Mouse (Mus musculus) midbrain, postnatal 0 days (tissue): Measurements from ENCODE around the gene Slc25a42. TPM values are rescaled to one million over a fixed set of nuclear protein-coding genes. Genes with fewer than 3 reads are reported as not detected.

Experiments used
- ATAC-seq: fragments of 200-750 bp; cut with Nextera tagmentation; 2 replicates; pipeline ENCODE4 v1.8.0; 2017; ENCODE audit warnings: moderate number of reproducible peaks, mild to moderate bottlenecking, moderate TSS enrichment, moderate library complexity; ENCODE audit not compliant: low FRiP score
- DNase-seq: peaks from one replicate; pipeline ENCODE4 v3.0.0-alpha.2; 2015; ENCODE audit warnings: low spot score
- H3K27ac ChIP-seq: fragments of 300-500 bp; sonication (generic); 2 replicates; pipeline ENCODE4 v1.5.1; 2014; ENCODE audit warnings: low read depth, mild to moderate bottlenecking, low read length, mixed read lengths
- H3K27me3 ChIP-seq: fragments of 300-500 bp; sonication (generic); 2 replicates; pipeline ENCODE4 v1.6.1; 2014; ENCODE audit warnings: low read length, control low read depth, mixed read lengths; ENCODE audit not compliant: insufficient read depth
- H3K36me3 ChIP-seq: fragments of 300-500 bp; sonication (generic); 2 replicates; pipeline ENCODE4 v1.6.1; 2014; ENCODE audit warnings: low read length, control low read depth, mixed read lengths; ENCODE audit not compliant: insufficient read depth
- H3K4me1 ChIP-seq: fragments of 300-500 bp; sonication (generic); 2 replicates; pipeline ENCODE4 v1.6.1; 2014; ENCODE audit warnings: mild to moderate bottlenecking, control low read depth, antibody characterized with exemption, low read length, mixed read lengths; ENCODE audit not compliant: insufficient read depth
- H3K4me2 ChIP-seq: fragments of 300-500 bp; sonication (generic); 2 replicates; pipeline ENCODE4 v1.6.1; 2014; ENCODE audit warnings: low read depth, mild to moderate bottlenecking, low read length, mixed read lengths; ENCODE audit not compliant: poor library complexity, severe bottlenecking
- H3K4me3 ChIP-seq: fragments of 300-500 bp; sonication (generic); 2 replicates; pipeline ENCODE4 v1.5.1; 2014; ENCODE audit warnings: low read depth, mild to moderate bottlenecking, low read length, moderate library complexity
- H3K9ac ChIP-seq: fragments of 300-500 bp; sonication (generic); replicated peaks from 2 replicates; pipeline ENCODE4 v1.6.1; 2014; ENCODE audit warnings: mild to moderate bottlenecking, low read length, moderate library complexity, mixed read lengths; ENCODE audit not compliant: poor library complexity, severe bottlenecking
- H3K9me3 ChIP-seq: fragments of 300-500 bp; sonication (generic); 2 replicates; pipeline ENCODE4 v1.6.1; 2016; ENCODE audit warnings: low read length, control low read depth
- CTCF ChIP-seq: IDR thresholded peaks from 2 replicates; pipeline ENCODE4 v1.5.1; 2016; ENCODE audit warnings: antibody characterized with exemption, mild to moderate bottlenecking
- WGBS: fragments of 180-500 bp; shearing (Covaris S2); extraction: QIAGEN DNeasy Blood & Tissue Kit; methylation state at CpG from one replicate; pipeline ENCODE4 v1.1.7; 2014; 5-methylcytosine and 5-hydroxymethylcytosine counted together
- polyA plus RNA-seq: library from polyadenylated mRNA; unstranded; fragments of >200 nt; fragmentation: Nextera tagmentation; extraction: Ambion mirVana; gene quantifications from 2 replicates; pipeline ENCODE4 v1.2.1, GENCODE M21; 2015
- total RNA-seq: library from RNA; depleted of rRNA; stranded (reverse); fragments of >200 nt; gene quantifications from 2 replicates; pipeline ENCODE4 v1.2.3, GENCODE M21; 2014

Slc25a42 gene
- total and polyA plus RNA-seq, 2 experiments from 2014 or later, result 9.3 to 15.1 TPM

DNA sequence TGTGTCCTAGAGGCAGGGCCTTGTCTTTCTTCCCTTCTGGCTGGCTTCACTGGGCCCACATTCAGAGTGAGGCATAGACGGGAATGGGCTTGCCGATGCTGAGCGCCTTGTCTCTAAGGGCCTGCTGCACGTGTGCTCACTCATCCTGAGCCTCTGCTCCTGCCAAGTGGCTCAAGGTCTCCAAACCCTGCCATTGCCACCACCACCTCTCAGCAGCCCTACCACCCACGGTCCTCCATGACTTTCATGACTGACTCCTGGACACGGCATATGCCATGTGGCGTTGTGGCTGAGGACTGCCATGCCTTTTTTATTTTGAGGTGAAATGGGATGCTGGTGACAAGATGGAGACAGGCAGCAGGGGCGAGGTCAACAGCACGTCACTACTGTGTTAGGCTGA lies 18.7 kb upstream of the Slc25a42 start:
- no peak for TF ChIP-seq CTCF
- H3K27ac ChIP-seq, result no peak overlapping the region
- H3K4me1 ChIP-seq, result peaks cover 3% of the 10 kb centered on the region; the same call in 1 of the 2 replicates
- 87% methylated on average over 9 of the region's 9 CpGs for WGBS
- no peaks in the 10 kb centered on the region for H3K27me3 ChIP-seq
- H3K4me3 ChIP-seq, result no peak overlapping the region
- no peak overlapping the region for H3K9ac ChIP-seq
- DNase-seq (no peak), ATAC-seq (no peak)
- peaks cover 32% of the 10 kb centered on the region for H3K36me3 ChIP-seq
- no peak overlapping the region for H3K4me2 ChIP-seq
- no peaks in the 10 kb centered on the region for H3K9me3 ChIP-seq

DNA sequence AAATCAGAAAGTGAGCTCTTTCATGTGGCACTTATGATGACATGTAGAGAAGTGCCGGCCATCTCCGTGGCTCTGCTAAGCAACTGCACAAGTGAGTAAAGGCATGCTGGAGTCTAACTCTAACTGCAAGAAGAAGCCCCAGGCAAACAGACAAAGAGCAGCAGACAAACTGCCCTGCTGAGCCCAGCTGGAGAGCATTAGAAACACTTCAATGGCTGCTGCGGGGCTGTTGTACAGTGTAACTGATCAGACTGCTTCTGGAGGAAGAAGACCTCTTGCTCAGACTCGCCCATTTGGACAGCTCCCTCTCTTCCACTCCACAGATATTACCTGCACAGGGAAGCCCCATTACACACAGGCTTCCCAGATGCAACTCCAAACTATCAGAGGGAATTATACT lies 15.9 kb upstream of the Slc25a42 start:
- peaks cover 55% of the 10 kb centered on the region for H3K36me3 ChIP-seq
- DNase-seq, result peak; percentile 37
- H3K4me1 ChIP-seq, result no peaks in the 10 kb centered on the region

DNA sequence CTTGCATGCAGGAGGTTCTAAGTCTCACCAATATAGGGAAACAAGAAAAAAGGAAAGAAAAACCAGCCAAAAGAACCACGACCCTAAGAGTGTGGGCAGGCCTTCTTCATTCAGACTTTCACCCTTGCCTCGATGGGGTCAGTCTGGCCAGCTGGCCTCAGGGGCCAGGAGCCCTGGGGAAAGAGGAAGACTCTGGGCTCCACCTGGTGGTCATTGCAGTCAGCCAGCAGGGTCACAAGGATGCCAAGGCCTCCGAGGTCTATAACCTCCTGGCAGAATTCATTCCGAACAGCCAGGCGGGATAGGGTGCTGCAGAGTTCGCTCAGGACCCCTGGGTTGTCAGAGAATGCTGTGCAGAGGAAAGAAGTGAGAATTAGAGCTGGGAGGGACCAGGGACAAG lies 11.2 kb upstream of the Slc25a42 start:
- TF ChIP-seq CTCF, result peak; percentile 70
- Histone ChIP-seq H3K27me3 (no peaks in the 10 kb centered on the region), H3K4me3 (no peak overlapping the region), H3K9ac (no peak overlapping the region), H3K4me1 (no peaks in the 10 kb centered on the region; the same call in 1 of the 2 replicates), H3K9me3 (no peaks in the 10 kb centered on the region), H3K4me2 (no peak overlapping the region), H3K36me3 (peaks cover 54% of the 10 kb centered on the region), H3K27ac (no peak overlapping the region)
- no peak for ATAC-seq
- no peak for DNase-seq
- 46% methylated on average over 6 of the region's 6 CpGs for WGBS

More for the DNA sequence above, 15.9 kb upstream of the Slc25a42 start:
- no peak for ATAC-seq
- Histone ChIP-seq H3K27me3 (no peaks in the 10 kb centered on the region), H3K4me3 (no peak overlapping the region), H3K9ac (no peak overlapping the region), H3K9me3 (no peaks in the 10 kb centered on the region), H3K27ac (no peak overlapping the region), H3K4me2 (no peak overlapping the region)
- no peak for TF ChIP-seq CTCF
- WGBS, result 16% methylated on average over 4 of the region's 4 CpGs

DNA sequence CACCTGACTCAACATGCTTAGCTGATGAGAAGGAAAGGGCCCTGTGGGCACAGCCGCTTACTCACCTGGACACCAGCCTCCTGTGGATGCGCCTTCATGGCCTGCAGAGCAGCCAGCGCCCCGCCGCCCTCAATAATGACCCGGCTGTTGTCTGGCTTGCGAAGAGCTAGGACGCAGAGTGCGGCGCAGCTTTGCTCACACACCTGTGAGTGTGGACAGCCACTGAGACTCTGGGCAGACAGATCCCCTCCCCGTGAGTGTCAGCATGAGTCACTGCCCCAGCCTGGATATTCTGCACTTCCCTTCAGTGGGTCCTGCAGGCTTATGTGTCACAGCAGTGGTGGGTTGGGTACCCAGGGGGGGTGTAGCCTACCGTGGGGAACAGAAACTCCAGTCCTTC lies 9.9 kb upstream of the Slc25a42 start:
- no peak overlapping the region for H3K4me2 ChIP-seq
- ATAC-seq (no peak), DNase-seq (no peak)
- TF ChIP-seq CTCF, result no peak
- no peak overlapping the region for H3K4me3 ChIP-seq
- H3K9me3 ChIP-seq, result no peaks in the 10 kb centered on the region
- no peaks in the 10 kb centered on the region for H3K27me3 ChIP-seq
- no peaks in the 10 kb centered on the region; the same call in 1 of the 2 replicates for H3K4me1 ChIP-seq
- H3K36me3 ChIP-seq, result peaks cover 45% of the 10 kb centered on the region
- WGBS, result 93% methylated on average over 12 of the region's 12 CpGs
- H3K27ac ChIP-seq, result no peak overlapping the region
- H3K9ac ChIP-seq, result no peak overlapping the region

DNA sequence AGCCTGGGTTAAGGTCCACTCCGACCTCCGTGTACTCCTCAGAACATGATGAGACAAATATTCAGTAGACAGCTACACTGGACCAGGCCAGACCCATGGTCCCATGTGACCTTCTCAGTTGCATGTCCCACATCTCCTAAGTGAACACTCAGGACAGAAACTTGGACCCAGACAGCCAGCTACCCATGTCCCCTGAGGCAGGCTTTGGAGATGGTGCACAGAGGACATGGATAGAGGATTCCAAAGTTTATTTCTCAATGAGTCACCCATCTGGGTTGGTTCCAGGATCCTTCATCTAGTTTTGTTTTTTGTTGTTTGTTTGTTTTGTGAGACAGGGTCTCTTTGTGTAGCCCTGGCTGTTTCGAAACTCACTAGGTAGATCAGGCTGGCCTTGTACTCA lies 8.8 kb upstream of the Slc25a42 start:
- ATAC-seq, result no peak
- WGBS, result 89% methylated on average over 3 of the region's 3 CpGs
- TF ChIP-seq CTCF, result no peak
- H3K27ac ChIP-seq, result no peak overlapping the region
- no peaks in the 10 kb centered on the region for H3K27me3 ChIP-seq
- H3K36me3 ChIP-seq, result peaks cover 45% of the 10 kb centered on the region
- H3K9me3 ChIP-seq, result no peaks in the 10 kb centered on the region
- H3K9ac ChIP-seq, result no peak overlapping the region
- no peak overlapping the region for H3K4me2 ChIP-seq
- no peaks in the 10 kb centered on the region; the same call in 1 of the 2 replicates for H3K4me1 ChIP-seq
- no peak overlapping the region for H3K4me3 ChIP-seq
- no peak for DNase-seq

DNA sequence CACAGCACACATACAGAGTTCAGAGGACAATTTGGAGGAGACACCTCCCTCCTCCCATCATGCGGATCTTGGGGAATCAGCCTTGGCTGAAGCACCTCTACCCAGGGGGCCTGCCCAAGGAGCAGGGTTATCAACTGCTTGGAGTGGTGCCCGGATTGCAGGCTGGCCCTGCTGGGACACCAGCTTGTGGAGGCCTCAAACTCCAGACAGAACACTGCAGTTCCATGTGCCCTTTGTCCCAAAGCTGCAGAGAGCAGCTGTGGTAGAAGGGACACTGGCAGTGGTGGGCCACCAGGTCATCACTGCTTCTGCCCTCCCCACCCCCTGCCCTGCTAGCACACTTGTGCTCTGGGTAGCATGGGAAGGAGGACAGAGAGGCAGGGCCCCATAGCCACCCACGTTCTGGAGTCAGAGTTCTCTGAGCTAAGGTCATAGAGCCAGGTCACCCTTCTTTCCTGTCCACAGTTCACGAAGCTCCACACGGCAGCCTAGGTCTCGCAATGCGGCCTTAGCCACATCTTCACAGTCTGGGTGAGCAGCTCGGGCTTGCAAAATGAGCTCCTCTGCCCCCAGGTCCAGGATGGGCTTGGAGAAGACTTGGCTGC lies 8.2 kb upstream of the Slc25a42 start:
- TF ChIP-seq CTCF, result no peak
- H3K27me3 ChIP-seq, result no peaks in the 10 kb centered on the region
- H3K4me2 ChIP-seq, result no peak overlapping the region
- H3K9ac ChIP-seq, result no peak overlapping the region
- no peaks in the 10 kb centered on the region; the same call in 1 of the 2 replicates for H3K4me1 ChIP-seq
- ATAC-seq (no peak), DNase-seq (no peak)
- no peak overlapping the region for H3K4me3 ChIP-seq
- WGBS, result 76% methylated on average over 8 of the region's 8 CpGs
- H3K9me3 ChIP-seq, result no peaks in the 10 kb centered on the region
- no peak overlapping the region for H3K27ac ChIP-seq
- H3K36me3 ChIP-seq, result peaks cover 45% of the 10 kb centered on the region
